Mouse (Mus musculus): ENCODE measurements around the gene Tmco4. TPM values are rescaled to one million over a fixed set of nuclear protein-coding genes. Genes with fewer than 3 reads are reported as not detected.

The Tmco4 gene
- polyA plus RNA-seq, 1 experiment = 29.4 TPM

GRCm38 (mm10) chr4:139011201-139011702 lies 38.6 kb downstream of the Tmco4 start:
- WGBS = 87% methylated on average over 13 of the region's 13 CpGs
- DNase-seq (ENCODE audit: low read depth, low spot score) = no peak

GRCm38 (mm10) chr4:139013281-139013680 lies 40.6 kb downstream of the Tmco4 start:
- DNase-seq (ENCODE audit: low read depth, low spot score) = no peak
- 91% methylated on average over 11 of the region's 11 CpGs for WGBS

GRCm38 (mm10) chr4:139014793-139015192 lies 42.1 kb downstream of the Tmco4 start:
- WGBS = 89% methylated on average over 6 of the region's 6 CpGs
- no peak for DNase-seq (ENCODE audit: low read depth, low spot score)

GRCm38 (mm10) chr4:139018388-139018787 lies 45.7 kb downstream of the Tmco4 start:
- 49% methylated on average over 14 of the region's 14 CpGs for whole genome bisulfite sequencing
- no peak for DNase-seq (ENCODE audit: low read depth, low spot score)

GRCm38 (mm10) chr4:139018976-139019375 lies 46.3 kb downstream of the Tmco4 start:
- WGBS = 83% methylated on average over 4 of the region's 4 CpGs
- no peak for DNase-seq (ENCODE audit: low read depth, low spot score)

GRCm38 (mm10) chr4:139019413-139019812 lies 46.7 kb downstream of the Tmco4 start:
- 80% methylated on average over 13 of the region's 13 CpGs for WGBS
- DNase-seq (ENCODE audit: low read depth, low spot score) = no peak

- 70% methylated on average over 3 of the region's 3 CpGs for WGBS
- no peak for DNase-seq (ENCODE audit: low read depth, low spot score)
Measured at GRCm38 (mm10) chr4:139020385-139020784, 47.7 kb downstream of the Tmco4 start.

DNA sequence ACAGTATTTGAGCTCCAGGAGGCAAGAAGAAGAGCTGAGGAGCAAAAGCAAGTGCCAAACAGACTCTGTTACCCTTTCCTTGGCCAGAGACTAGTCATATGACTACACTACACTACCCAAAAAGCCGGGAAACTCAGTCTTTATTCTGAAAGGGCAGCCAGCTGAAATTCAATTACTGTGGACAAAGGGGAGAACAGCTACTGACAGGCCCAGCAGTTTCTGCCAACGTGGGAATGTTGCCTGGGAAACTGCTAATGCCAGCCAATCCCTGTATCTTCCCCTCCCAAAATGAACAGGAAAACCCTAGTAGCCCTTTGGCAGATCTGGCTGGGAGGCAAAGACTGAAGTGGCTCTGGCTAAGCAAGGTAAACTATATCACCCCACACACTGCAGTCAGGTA lies 51.7 kb downstream of the Tmco4 start:
- DNase-seq (ENCODE audit: low read depth, low spot score) = no peak
- 51% methylated on average over 2 of the region's 2 CpGs for WGBS

DNA sequence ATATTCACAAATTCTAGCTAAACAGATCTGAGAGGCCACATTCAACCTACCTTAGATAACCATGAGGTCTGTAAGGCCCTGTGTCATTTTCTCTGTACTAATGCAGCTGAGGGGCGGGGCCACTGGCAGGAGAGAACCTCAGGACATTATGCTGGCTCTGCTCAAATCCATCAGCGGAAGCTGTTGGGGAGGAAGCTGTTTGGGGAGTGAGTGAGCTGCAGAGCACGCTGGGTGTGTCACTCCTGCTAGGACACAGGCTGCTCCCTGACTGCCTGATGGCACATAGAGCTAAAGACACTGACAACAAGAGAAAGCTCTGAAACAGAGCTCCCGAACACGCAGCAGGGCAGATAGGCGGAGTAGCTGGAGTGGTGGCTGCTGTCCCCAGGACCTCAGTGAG lies 58.0 kb downstream of the Tmco4 start:
- WGBS = 64% methylated on average over 6 of the region's 6 CpGs

GRCm38 (mm10) chr4:139032521-139032920 lies 59.8 kb downstream of the Tmco4 start:
- 89% methylated on average over 12 of the region's 12 CpGs for WGBS
- no peak for DNase-seq (ENCODE audit: low read depth, low spot score)

More for the DNA sequence above, 58.0 kb downstream of the Tmco4 start:
- no peak for DNase-seq (ENCODE audit: low read depth, low spot score)

GRCm38 (mm10) chr4:139033263-139034009 lies 60.7 kb downstream of the Tmco4 start:
- WGBS = 89% methylated on average over 11 of the region's 11 CpGs
- DNase-seq (ENCODE audit: low read depth, low spot score) = no peak

DNA sequence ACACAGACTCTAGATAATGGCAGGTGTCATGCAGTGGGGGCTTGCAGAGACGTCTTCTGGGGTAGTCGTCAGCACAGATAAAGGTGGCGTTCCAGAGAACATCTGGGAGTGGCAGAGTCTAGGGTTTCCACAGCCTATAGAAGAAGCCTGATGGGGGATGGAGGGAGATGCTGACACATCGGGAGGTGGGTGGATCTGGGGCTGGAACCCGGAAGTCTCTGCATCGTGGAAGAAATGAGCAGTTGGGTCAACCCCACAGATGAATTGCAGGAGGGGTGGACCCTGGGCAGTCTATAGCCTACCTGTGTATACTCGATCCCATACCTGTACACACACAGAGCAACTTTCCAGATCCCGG lies 61.3 kb downstream of the Tmco4 start:
- DNase-seq (ENCODE audit: low read depth, low spot score) = no peak

DNA sequence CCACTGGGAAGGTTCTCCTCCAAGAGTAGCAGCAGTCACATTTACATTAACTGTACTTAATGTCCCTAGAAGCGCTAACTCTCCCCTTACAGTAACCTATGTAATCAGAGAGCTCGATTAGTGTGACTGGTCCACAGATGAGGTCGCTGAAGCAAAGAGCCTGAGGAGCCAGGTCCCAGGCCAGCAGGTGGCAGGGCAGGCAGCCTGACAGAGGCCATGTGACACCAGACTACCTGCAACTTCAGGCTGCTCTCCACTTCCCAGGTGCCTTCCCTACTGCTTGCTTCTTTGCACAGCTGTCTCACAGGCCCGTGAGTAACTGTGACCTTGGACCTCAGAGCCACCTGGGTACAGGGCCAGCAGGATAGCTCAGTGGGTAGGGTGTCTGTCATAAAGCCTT lies 61.9 kb downstream of the Tmco4 start:
- WGBS = 46% methylated on average over 4 of the region's 4 CpGs

More for the DNA sequence above, 61.3 kb downstream of the Tmco4 start:
- WGBS = 82% methylated on average over 8 of the region's 8 CpGs

GRCm38 (mm10) chr4:139034942-139035341 lies 62.3 kb downstream of the Tmco4 start:
- 86% methylated on average over 3 of the region's 3 CpGs for WGBS
- DNase-seq (ENCODE audit: low read depth, low spot score) = no peak

More for the DNA sequence above, 61.9 kb downstream of the Tmco4 start:
- DNase-seq (ENCODE audit: low read depth, low spot score) = no peak

DNA sequence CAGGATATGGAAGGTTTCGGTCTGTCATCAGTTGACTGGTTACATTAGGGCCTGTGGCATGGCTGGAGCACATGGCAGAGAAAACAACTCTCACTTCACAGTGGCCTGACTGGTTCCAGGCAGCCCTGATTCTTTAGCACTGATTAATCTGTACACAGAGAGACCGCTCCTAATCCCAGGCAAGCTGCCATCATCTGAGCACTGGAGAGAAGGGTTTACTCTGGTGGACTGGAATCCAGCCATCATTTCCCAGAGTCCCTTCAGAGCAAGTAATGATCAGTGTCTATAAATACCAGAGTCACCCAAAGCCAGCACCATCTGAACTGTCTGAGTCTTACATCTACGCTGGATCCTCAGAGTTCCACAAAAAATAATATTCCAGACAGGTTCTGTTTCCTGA lies 63.1 kb downstream of the Tmco4 start:
- WGBS = 86% methylated on average over 3 of the region's 3 CpGs
- no peak for DNase-seq (ENCODE audit: low read depth, low spot score)

DNA sequence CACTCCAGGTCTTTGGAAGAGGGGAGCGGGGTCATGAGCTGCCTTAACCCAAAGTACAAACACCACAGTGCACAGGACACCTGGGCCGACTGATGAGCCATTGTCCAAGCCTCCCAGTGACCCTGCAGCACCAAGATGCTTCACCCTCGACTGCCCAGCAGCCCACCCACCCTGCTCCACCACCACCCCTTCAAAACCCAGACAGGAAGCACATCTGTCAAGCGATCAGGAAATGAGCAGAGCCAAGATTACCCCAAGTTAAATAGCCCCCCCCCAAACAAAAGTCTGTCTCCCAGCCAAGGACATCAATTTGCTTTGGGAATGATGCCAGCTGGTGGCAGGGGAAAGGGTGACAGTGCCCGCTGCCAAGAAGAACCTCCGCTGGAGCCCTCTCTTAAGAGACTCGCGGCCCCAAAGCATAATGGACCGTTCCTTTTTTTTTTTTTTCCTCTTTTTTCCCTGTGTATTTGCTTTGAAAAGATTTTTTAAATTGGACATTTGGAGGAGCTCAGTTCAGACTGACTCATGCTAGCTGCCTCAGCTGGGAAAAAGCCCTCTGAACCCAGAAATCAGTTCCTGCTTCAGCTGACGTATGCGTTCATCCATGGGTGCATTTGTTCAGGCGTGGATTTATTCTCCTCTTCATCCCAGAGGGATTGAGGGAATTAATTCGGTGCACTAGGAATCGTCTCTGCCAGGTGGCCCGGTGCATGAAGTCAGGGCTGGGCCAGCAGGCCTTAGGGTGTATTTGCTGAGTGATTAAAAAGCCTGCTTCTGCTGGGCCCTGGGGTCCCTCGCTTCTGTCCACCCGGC lies 65.3 kb downstream of the Tmco4 start:
- 25% methylated on average over 17 of the region's 17 CpGs for whole genome bisulfite sequencing
- DNase-seq (ENCODE audit: low read depth, low spot score) = peak; percentile 8

DNA sequence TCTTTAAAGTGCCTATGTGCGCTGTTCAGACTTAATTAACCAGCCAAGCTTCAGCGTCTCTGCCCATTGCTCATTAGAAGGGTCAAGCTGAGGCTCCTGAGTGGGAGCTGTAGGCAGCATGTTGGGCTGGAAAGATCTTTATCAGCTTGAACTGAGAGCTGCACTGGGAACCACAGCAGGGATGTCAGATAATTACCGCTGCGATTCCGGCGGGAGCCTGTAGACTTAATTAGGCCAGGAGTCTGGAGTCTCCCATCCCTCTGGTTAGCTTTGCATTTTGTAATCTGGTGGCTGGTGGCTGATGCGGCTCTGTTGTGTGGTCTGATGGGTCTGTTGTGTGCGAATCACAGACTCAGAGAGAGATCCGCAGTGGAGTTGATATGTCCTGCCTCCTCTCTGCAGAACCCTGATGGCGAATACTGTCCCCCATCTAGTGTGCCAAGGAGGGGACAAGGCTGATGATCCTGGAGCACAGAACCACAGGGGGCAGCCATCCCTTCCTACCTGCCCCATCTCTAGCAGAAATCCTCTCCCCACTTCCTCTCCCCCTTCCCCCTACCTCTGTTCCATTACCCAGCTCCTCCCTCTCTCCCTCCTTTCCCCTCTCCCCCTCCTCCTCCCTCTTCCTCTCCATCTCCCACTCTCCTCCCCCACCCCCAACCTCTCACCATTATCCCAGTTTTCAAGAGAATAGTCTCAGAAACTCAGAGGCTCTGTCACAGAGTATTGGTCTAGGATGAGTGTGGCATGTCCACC lies 67.6 kb downstream of the Tmco4 start:
- WGBS = 75% methylated on average over 10 of the region's 10 CpGs
- no peak for DNase-seq (ENCODE audit: low read depth, low spot score)

- DNase-seq (ENCODE audit: low read depth, low spot score) = no peak
- 82% methylated on average over 5 of the region's 5 CpGs for WGBS
Measured at GRCm38 (mm10) chr4:139042611-139043010, 69.9 kb downstream of the Tmco4 start.

DNA sequence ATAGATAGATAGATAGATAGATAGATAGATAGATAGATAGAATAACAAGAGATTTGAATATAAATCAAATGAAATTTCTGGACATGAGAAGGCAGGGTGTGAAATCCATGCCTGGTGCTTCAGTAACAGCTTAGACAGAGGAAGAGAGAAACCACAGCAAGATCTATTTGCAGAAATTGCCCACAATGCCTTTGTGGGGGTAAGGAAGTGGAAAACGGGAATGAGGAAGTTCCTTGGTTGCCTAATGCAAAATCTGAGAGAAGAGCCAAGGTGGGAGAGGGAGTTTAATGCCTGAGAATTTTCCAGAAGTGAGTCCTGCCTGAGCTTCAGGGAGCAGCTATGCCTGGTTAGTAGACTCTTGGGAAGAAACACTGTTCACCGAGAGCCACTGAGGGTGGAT lies 70.9 kb downstream of the Tmco4 start:
- 81% methylated on average over 2 of the region's 2 CpGs for WGBS
- DNase-seq (ENCODE audit: low read depth, low spot score) = no peak

GRCm38 (mm10) chr4:139044566-139044965 lies 71.9 kb downstream of the Tmco4 start:
- no peak for DNase-seq (ENCODE audit: low read depth, low spot score)
- 92% methylated on average over 5 of the region's 5 CpGs for WGBS
